In genomic region chr12:105019359-105020219, GRCm38 (mm10) we compare ENCODE assay signal across 8 mouse cellular contexts. TPM values are rescaled to one million over a fixed set of nuclear protein-coding genes. Genes with fewer than 3 reads are reported as not detected.
DNase-seq lines count a peak whose midpoint lies in the region; ATAC-seq lines count a peak whose summit lies in the region.
"Had no signal": no experiment of that assay in that cellular context is flagged by ENCODE, and none has a peak within 500 bp of the region (broad histone marks: within the 10 kb centered on the region; RNA-seq: fewer than 3 reads in every experiment).

No protein-coding gene starts in this region.

- no peaks in the 10 kb centered on the region for H3K27me3 ChIP-seq in midbrain, embryonic 11.5 days (ENCODE audit: control insufficient read depth, insufficient read depth, low read length)
- H3K27me3 ChIP-seq in neural tube, embryonic 15.5 days (replicated peaks) = no peaks in the 10 kb centered on the region
- H3K27me3 ChIP-seq: neural tube, embryonic 12.5 days had no signal

- peaks cover 4% of the 10 kb centered on the region; the same call in 1 of the 2 replicates for H3K4me1 ChIP-seq in midbrain, embryonic 11.5 days (ENCODE audit: control insufficient read depth, insufficient read depth, low read length)
- H3K4me1 ChIP-seq in neural tube, embryonic 15.5 days = peaks cover 16% of the 10 kb centered on the region
- H3K4me1 ChIP-seq: neural tube, embryonic 12.5 days had no signal

- peak; percentile 70 for DNase-seq in spleen, adult 12 weeks (ENCODE audit: low spot score)
- no peak for DNase-seq in spleen, adult 18-20 months
- peak; percentile 83 for DNase-seq in c-Kit-positive CD71-positive TER-119-positive erythroid progenitor cells, embryonic 14.5 days (ENCODE audit: low spot score)
- DNase-seq in midbrain, embryonic 11.5 days (ENCODE audit: low spot score, missing footprints) = no peak
- no peak for DNase-seq in frontal cortex, postnatal 36 days (ENCODE audit: low spot score in 2 of 2)

- no peak overlapping the region for H3K9ac ChIP-seq in midbrain, embryonic 11.5 days (ENCODE audit: low read length)
- H3K9ac ChIP-seq in neural tube, embryonic 15.5 days (replicated peaks) = no peak overlapping the region
- H3K9ac ChIP-seq: neural tube, embryonic 12.5 days had no signal

- no peak overlapping the region for H3K4me3 ChIP-seq in midbrain, embryonic 11.5 days (ENCODE audit: low read depth, low read length)
- no peak overlapping the region for H3K4me3 ChIP-seq in neural tube, embryonic 15.5 days (replicated peaks)
- H3K4me3 ChIP-seq: neural tube, embryonic 12.5 days had no signal

- peaks cover 6% of the 10 kb centered on the region; the same call in 1 of the 2 replicates for H3K9me3 ChIP-seq in midbrain, embryonic 11.5 days (ENCODE audit: control insufficient read depth, low read length)
- 0 out of 2 replicates have a peak, but pooled peaks cover 3% of the 10 kb centered on the region for H3K9me3 ChIP-seq in neural tube, embryonic 15.5 days (replicated peaks)

- no peaks in the 10 kb centered on the region for H3K36me3 ChIP-seq in midbrain, embryonic 11.5 days (ENCODE audit: control insufficient read depth, insufficient read depth, low read length)
- H3K36me3 ChIP-seq in neural tube, embryonic 15.5 days = peaks cover 4% of the 10 kb centered on the region; the same call in 1 of the 2 replicates

- peak; percentile 42 to 67 for ATAC-seq in hematopoietic stem cell, adult 5-6 weeks (replicated peaks in 1 of 2; ENCODE audit: insufficient read depth in 1 of 2, low FRiP score in 2 of 2, low TSS enrichment in 1 of 2, low read depth in 1 of 2, poor library complexity in 2 of 2, severe bottlenecking in 2 of 2)
- no peak for ATAC-seq in midbrain, embryonic 11.5 days (ENCODE audit: low FRiP score)
- no peak for ATAC-seq in neural tube, embryonic 15.5 days (ENCODE audit: low FRiP score)

- WGBS in midbrain, embryonic 11.5 days = 58% methylated on average over 19 of the region's 19 CpGs
- WGBS in neural tube, embryonic 15.5 days = 58% methylated on average over 19 of the region's 19 CpGs

- H3K4me2 ChIP-seq in midbrain, embryonic 11.5 days = no peak overlapping the region
- no peak overlapping the region for H3K4me2 ChIP-seq in neural tube, embryonic 15.5 days
- H3K4me2 ChIP-seq: neural tube, embryonic 12.5 days had no signal

- H3K27ac ChIP-seq in midbrain, embryonic 11.5 days (ENCODE audit: low read depth, low read length) = peak overlapping the region; percentile 41; the same call in 1 of the 2 replicates
- H3K27ac ChIP-seq in neural tube, embryonic 15.5 days (replicated peaks) = no peak overlapping the region
- H3K27ac ChIP-seq: neural tube, embryonic 12.5 days had no signal

RNA-seq across cellular contexts. Expression of gene Syne3, which starts 10.0 kb away (rescaled TPM):
- 33.1 TPM in 2 replicates for total RNA-seq in hematopoietic stem cell, adult 5-6 weeks (2017)
- 0.10 TPM in 1 of 2 replicates, not detected in the other for polyA plus RNA-seq in midbrain, embryonic 11.5 days (2014; fragmentation: Nextera tagmentation; extraction: Ambion mirVana)
- 0.28 and 0.66 TPM in 2 replicates for polyA plus RNA-seq in neural tube, embryonic 15.5 days (2015; fragmentation: Nextera tagmentation; extraction: Ambion mirVana)

RNA-seq across cellular contexts. Expression of gene Glrx5, which starts 12.9 kb away (rescaled TPM):
- 24.0 and 26.5 TPM in 2 replicates for total RNA-seq in hematopoietic stem cell, adult 5-6 weeks (2017)
- polyA plus RNA-seq in midbrain, embryonic 11.5 days (2014; fragmentation: Nextera tagmentation; extraction: Ambion mirVana) = 186 and 197 TPM in 2 replicates
- polyA plus RNA-seq in neural tube, embryonic 15.5 days (2015; fragmentation: Nextera tagmentation; extraction: Ambion mirVana) = 174 and 186 TPM in 2 replicates

Comparison
In these comparisons a context has a peak if more than half of its experiments do, and no peak if none do; other contexts are left out.
1. DNase-seq: peak in spleen, adult 12 weeks (single experiment) and c-Kit-positive CD71-positive TER-119-positive erythroid progenitor cells, embryonic 14.5 days (single experiment); none in spleen, adult 18-20 months (0 of 2), midbrain, embryonic 11.5 days (single experiment) and frontal cortex, postnatal 36 days (0 of 2).
2. ATAC-seq: peak in hematopoietic stem cell, adult 5-6 weeks (2 of 2); none in midbrain, embryonic 11.5 days (single experiment) and neural tube, embryonic 15.5 days (single experiment).